Mouse (Mus musculus) ES-Bruce4 (cell line): Measurements from ENCODE around the gene Pom121l2.

Experiments
- CTCF ChIP-seq: IDR thresholded peaks from one replicate; pipeline ENCODE4 v1.8.1; 2011; ENCODE audit warnings: low read depth, low read length
- POLR2A ChIP-seq: IDR thresholded peaks from one replicate; pipeline ENCODE4 v1.8.1; 2011; ENCODE audit warnings: low read length; ENCODE audit not compliant: insufficient read depth

DNA sequence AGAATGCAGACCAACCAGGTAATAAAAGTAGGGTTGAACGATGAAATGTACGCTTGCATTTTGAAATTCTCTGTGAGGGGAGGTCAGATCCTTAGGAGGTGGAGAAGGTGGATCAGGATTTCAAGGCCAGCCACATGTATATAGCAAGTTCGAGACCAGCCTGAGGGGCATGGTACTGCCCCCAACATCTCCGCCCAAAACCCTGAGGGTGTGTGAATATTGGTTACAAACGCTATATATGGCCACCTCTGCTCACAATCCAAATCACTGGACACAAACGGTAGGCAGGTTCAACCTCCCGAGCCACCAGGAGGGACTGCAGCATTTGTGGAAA, 36.4 kb upstream of the Pom121l2 start:
- TF ChIP-seq CTCF (no peak), POLR2A (peak; percentile 85)
